ENCODE assay signal across 15 mouse cellular contexts in genomic region chr16:62355830-62356270, GRCm38 (mm10).
DNase-seq lines count a peak whose midpoint lies in the region; ATAC-seq lines count a peak whose summit lies in the region.
"Had no signal": no experiment of that assay in that cellular context is flagged by ENCODE, and none has a peak within 500 bp of the region (broad histone marks: within the 10 kb centered on the region; RNA-seq: fewer than 3 reads in every experiment).

No protein-coding gene starts in this region.

- H3K36me3 ChIP-seq in forebrain, embryonic 11.5 days (ENCODE audit: control insufficient read depth, insufficient read depth, low read length), result no peaks in the 10 kb centered on the region
- H3K36me3 ChIP-seq in hindbrain, embryonic 14.5 days (replicated peaks; ENCODE audit: control insufficient read depth, insufficient read depth), result no peaks in the 10 kb centered on the region
- no peaks in the 10 kb centered on the region for H3K36me3 ChIP-seq in neural tube, embryonic 13.5 days

- no peak overlapping the region for H3K4me3 ChIP-seq in forebrain, embryonic 11.5 days (ENCODE audit: low read depth, low read length)
- H3K4me3 ChIP-seq in hindbrain, embryonic 14.5 days (replicated peaks; ENCODE audit: low read length), result peak overlapping the region; percentile 12; the same call in 1 of the 2 replicates
- no peak overlapping the region for H3K4me3 ChIP-seq in neural tube, embryonic 13.5 days
- H3K4me3 ChIP-seq: left cerebral cortex, adult 2 months; megakaryocyte, embryonic 14.5 days had no signal

- no peaks in the 10 kb centered on the region for H3K9me3 ChIP-seq in forebrain, embryonic 11.5 days (ENCODE audit: control insufficient read depth, low read length)
- H3K9me3 ChIP-seq in hindbrain, embryonic 14.5 days (ENCODE audit: control insufficient read depth, low read length), result no peaks in the 10 kb centered on the region
- H3K9me3 ChIP-seq in neural tube, embryonic 13.5 days, result no peaks in the 10 kb centered on the region

- no peak overlapping the region for H3K27ac ChIP-seq in forebrain, embryonic 11.5 days (ENCODE audit: low read depth, low read length)
- H3K27ac ChIP-seq in hindbrain, embryonic 14.5 days, result peak overlapping the region; percentile 64
- no peak overlapping the region for H3K27ac ChIP-seq in neural tube, embryonic 13.5 days (replicated peaks)
- H3K27ac ChIP-seq: left cerebral cortex, adult 2 months; stomach, postnatal 0 days had no signal

- peak; percentile 93 for ATAC-seq in forebrain, embryonic 11.5 days (replicated peaks; ENCODE audit: low FRiP score)
- ATAC-seq in hindbrain, embryonic 14.5 days (ENCODE audit: low FRiP score), result peak; percentile 84
- ATAC-seq in neural tube, embryonic 13.5 days (ENCODE audit: low read depth), result no peak

- no peaks in the 10 kb centered on the region for H3K4me1 ChIP-seq in forebrain, embryonic 11.5 days (replicated peaks; ENCODE audit: control insufficient read depth, insufficient read depth, low read length)
- H3K4me1 ChIP-seq in hindbrain, embryonic 14.5 days (replicated peaks; ENCODE audit: control insufficient read depth, insufficient read depth, low read length), result no peaks in the 10 kb centered on the region
- 0 out of 2 replicates have a peak, but pooled peaks cover 5% of the 10 kb centered on the region for H3K4me1 ChIP-seq in neural tube, embryonic 13.5 days (replicated peaks)
- H3K4me1 ChIP-seq: megakaryocyte, embryonic 14.5 days had no signal

- WGBS in forebrain, embryonic 11.5 days, result 22% methylated on average over 8 of the region's 8 CpGs
- 10% methylated on average over 8 of the region's 8 CpGs for WGBS in hindbrain, embryonic 14.5 days
- 24% methylated on average over 8 of the region's 8 CpGs for WGBS in neural tube, embryonic 13.5 days

- peak overlapping the region; percentile 18; the same call in 1 of the 2 replicates for H3K4me2 ChIP-seq in forebrain, embryonic 11.5 days (ENCODE audit: low read depth, low read length, severe bottlenecking)
- peak overlapping the region; percentile 37 for H3K4me2 ChIP-seq in hindbrain, embryonic 14.5 days (replicated peaks)
- peak overlapping the region; percentile 33 for H3K4me2 ChIP-seq in neural tube, embryonic 13.5 days

- DNase-seq in cerebellum, postnatal 10 days, result peak; percentile 2 to 8
- DNase-seq in cerebellum, adult 8-10 months, result no peak
- peak; percentile 63 for DNase-seq in forebrain, embryonic 11.5 days (ENCODE audit: low spot score)
- DNase-seq in hindbrain, embryonic 14.5 days (ENCODE audit: low spot score), result peak; percentile 51
- DNase-seq in lung, postnatal 14 days, result no peak
- DNase-seq in testis, postnatal 14 days (ENCODE audit: low spot score), result no peak
- no peak for DNase-seq in lung, postnatal 36 days
- DNase-seq: adrenal gland, postnatal 10 days; gastrocnemius, postnatal 25 days; kidney, adult 18-20 months; lung, adult 2 months had no signal

- H3K27me3 ChIP-seq in forebrain, embryonic 11.5 days (ENCODE audit: control insufficient read depth, insufficient read depth, low read length), result no peaks in the 10 kb centered on the region
- no peaks in the 10 kb centered on the region for H3K27me3 ChIP-seq in hindbrain, embryonic 14.5 days (ENCODE audit: control insufficient read depth, insufficient read depth, low read length)
- no peaks in the 10 kb centered on the region for H3K27me3 ChIP-seq in neural tube, embryonic 13.5 days
- H3K27me3 ChIP-seq: megakaryocyte, embryonic 14.5 days had no signal

- no peak overlapping the region for H3K9ac ChIP-seq in forebrain, embryonic 11.5 days (ENCODE audit: low read length)
- H3K9ac ChIP-seq in hindbrain, embryonic 14.5 days, result 0 out of 2 replicates have a peak overlapping the region, but pooled peaks have one; percentile 35
- H3K9ac ChIP-seq in neural tube, embryonic 13.5 days, result no peak overlapping the region

Comparison
In these comparisons a context has a peak if more than half of its experiments do, and no peak if none do; other contexts are left out.
1. DNase-seq: peak in cerebellum, postnatal 10 days (2 of 2), forebrain, embryonic 11.5 days (single experiment) and hindbrain, embryonic 14.5 days (single experiment); none in cerebellum, adult 8-10 months (single experiment), lung, postnatal 14 days (single experiment), testis, postnatal 14 days (single experiment) and lung, postnatal 36 days (single experiment).
2. Peak in every context shown above with its lines, with median percentiles within 50 percentile points of each other: H3K4me2 ChIP-seq.